Mouse (Mus musculus) midbrain, embryonic 11.5 days (tissue): ENCODE measurements around the gene Slc39a5. TPM values are rescaled to one million over a fixed set of nuclear protein-coding genes. Genes with fewer than 3 reads are reported as not detected.

Experiments used
- ATAC-seq: fragments of 200-750 bp; cut with Nextera tagmentation; 2 replicates; pipeline ENCODE4 v1.8.0; 2017; ENCODE audit warnings: moderate TSS enrichment, moderate library complexity; ENCODE audit not compliant: low FRiP score
- DNase-seq: peaks from one replicate; pipeline ENCODE4 v3.0.0; 2015; ENCODE audit warnings: low spot score; ENCODE audit errors: missing footprints
- H3K27ac ChIP-seq: fragments of 300-500 bp; sonication (generic); 2 replicates; pipeline ENCODE4 v1.5.1; 2014; ENCODE audit warnings: low read depth, low read length
- H3K27me3 ChIP-seq: fragments of 300-500 bp; sonication (generic); 2 replicates; pipeline ENCODE4 v1.6.1; 2014; ENCODE audit warnings: mild to moderate bottlenecking, low read length, moderate library complexity, mixed read lengths; ENCODE audit not compliant: control insufficient read depth, insufficient read depth
- H3K36me3 ChIP-seq: fragments of 300-500 bp; sonication (generic); 2 replicates; pipeline ENCODE4 v1.6.1; 2014; ENCODE audit warnings: mild to moderate bottlenecking, low read length, moderate library complexity, mixed read lengths; ENCODE audit not compliant: control insufficient read depth, insufficient read depth
- H3K4me1 ChIP-seq: fragments of 300-500 bp; sonication (generic); 2 replicates; pipeline ENCODE4 v1.6.1; 2014; ENCODE audit warnings: low read length; ENCODE audit not compliant: control insufficient read depth, insufficient read depth
- H3K4me2 ChIP-seq: fragments of 300-500 bp; sonication (generic); 2 replicates; pipeline ENCODE4 v1.6.1; 2014; ENCODE audit warnings: mild to moderate bottlenecking, moderate library complexity
- H3K4me3 ChIP-seq: fragments of 300-500 bp; sonication (generic); 2 replicates; pipeline ENCODE4 v1.5.1; 2014; ENCODE audit warnings: low read depth, low read length
- H3K9ac ChIP-seq: fragments of 300-500 bp; sonication (generic); 2 replicates; pipeline ENCODE4 v1.6.1; 2014; ENCODE audit warnings: low read length
- H3K9me3 ChIP-seq: fragments of 300-500 bp; sonication (generic); 2 replicates; pipeline ENCODE4 v1.6.1; 2016; ENCODE audit warnings: low read length; ENCODE audit not compliant: control insufficient read depth
- WGBS: fragments of 180-500 bp; shearing (Covaris S2); extraction: QIAGEN DNeasy Blood & Tissue Kit; methylation state at CpG from one replicate; pipeline ENCODE4 v1.1.7; 2014; 5-methylcytosine and 5-hydroxymethylcytosine counted together
- polyA plus RNA-seq: library from polyadenylated mRNA; unstranded; fragments of >200 nt; fragmentation: Nextera tagmentation; extraction: Ambion mirVana; gene quantifications from 2 replicates; pipeline ENCODE4 v1.2.1, GENCODE M21; 2014

Slc39a5 gene
- polyA plus RNA-seq, 1 experiment from 2014 or later = not detected

- DNase-seq (no peak), ATAC-seq (no peak)
- no peak overlapping the region for H3K9ac ChIP-seq
- no peaks in the 10 kb centered on the region for H3K27me3 ChIP-seq
- no peaks in the 10 kb centered on the region for H3K9me3 ChIP-seq
- WGBS = 75% methylated on average over 17 of the region's 17 CpGs
- peaks cover 14% of the 10 kb centered on the region for H3K36me3 ChIP-seq
- H3K4me1 ChIP-seq = no peaks in the 10 kb centered on the region
- H3K4me2 ChIP-seq = no peak overlapping the region
- H3K4me3 ChIP-seq = no peak overlapping the region
- no peak overlapping the region for H3K27ac ChIP-seq
These were observed 34.3 kb upstream of the Slc39a5 start for GRCm38 (mm10) chr10:128435186-128435823.

GRCm38 (mm10) chr10:128434681-128435080 is 33.7 kb upstream of the Slc39a5 start:
- no peak overlapping the region for H3K9ac ChIP-seq
- ATAC-seq (no peak), DNase-seq (no peak)
- H3K27me3 ChIP-seq = no peaks in the 10 kb centered on the region
- H3K4me1 ChIP-seq = no peaks in the 10 kb centered on the region
- 91% methylated on average over 10 of the region's 10 CpGs for WGBS
- H3K9me3 ChIP-seq = no peaks in the 10 kb centered on the region
- no peak overlapping the region for H3K27ac ChIP-seq
- no peak overlapping the region for H3K4me2 ChIP-seq
- no peak overlapping the region for H3K4me3 ChIP-seq
- H3K36me3 ChIP-seq = peaks cover 15% of the 10 kb centered on the region

GRCm38 (mm10) chr10:128433417-128433816 is 32.4 kb upstream of the Slc39a5 start:
- Histone ChIP-seq H3K4me1 (no peaks in the 10 kb centered on the region), H3K27ac (no peak overlapping the region), H3K9me3 (no peaks in the 10 kb centered on the region), H3K36me3 (peaks cover 13% of the 10 kb centered on the region), H3K4me2 (no peak overlapping the region), H3K27me3 (no peaks in the 10 kb centered on the region), H3K9ac (no peak overlapping the region), H3K4me3 (no peak overlapping the region)
- DNase-seq (no peak), ATAC-seq (no peak)
- 97% methylated on average over 2 of the region's 2 CpGs for whole genome bisulfite sequencing

GRCm38 (mm10) chr10:128429454-128429853 is 28.4 kb upstream of the Slc39a5 start:
- Histone ChIP-seq H3K36me3 (peaks cover 5% of the 10 kb centered on the region; the same call in 1 of the 2 replicates), H3K4me1 (no peaks in the 10 kb centered on the region), H3K27ac (no peak overlapping the region), H3K27me3 (no peaks in the 10 kb centered on the region), H3K9me3 (no peaks in the 10 kb centered on the region), H3K4me3 (no peak overlapping the region), H3K9ac (no peak overlapping the region), H3K4me2 (no peak overlapping the region)
- 90% methylated on average over 4 of the region's 4 CpGs for WGBS
- ATAC-seq (no peak), DNase-seq (no peak)

GRCm38 (mm10) chr10:128429052-128429451 is 28.0 kb upstream of the Slc39a5 start:
- Histone ChIP-seq H3K27ac (no peak overlapping the region), H3K4me1 (no peaks in the 10 kb centered on the region), H3K4me3 (no peak overlapping the region), H3K4me2 (no peak overlapping the region), H3K27me3 (no peaks in the 10 kb centered on the region), H3K9me3 (no peaks in the 10 kb centered on the region), H3K9ac (no peak overlapping the region), H3K36me3 (peaks cover 5% of the 10 kb centered on the region; the same call in 1 of the 2 replicates)
- DNase-seq (no peak), ATAC-seq (no peak)
- WGBS = 94% methylated on average over 5 of the region's 5 CpGs

GRCm38 (mm10) chr10:128425260-128425659 is 24.2 kb upstream of the Slc39a5 start:
- Histone ChIP-seq H3K27me3 (no peaks in the 10 kb centered on the region), H3K27ac (no peak overlapping the region), H3K4me2 (no peak overlapping the region), H3K9ac (no peak overlapping the region), H3K36me3 (peaks cover 9% of the 10 kb centered on the region; the same call in 1 of the 2 replicates), H3K4me3 (no peak overlapping the region), H3K4me1 (no peaks in the 10 kb centered on the region), H3K9me3 (no peaks in the 10 kb centered on the region)
- ATAC-seq (no peak), DNase-seq (no peak)
- 92% methylated on average over 3 of the region's 3 CpGs for WGBS

- Histone ChIP-seq H3K27ac (no peak overlapping the region), H3K4me2 (no peak overlapping the region), H3K4me1 (no peaks in the 10 kb centered on the region), H3K9me3 (no peaks in the 10 kb centered on the region), H3K27me3 (no peaks in the 10 kb centered on the region), H3K9ac (no peak overlapping the region), H3K36me3 (peaks cover 8% of the 10 kb centered on the region; the same call in 1 of the 2 replicates), H3K4me3 (no peak overlapping the region)
- DNase-seq (peak; percentile 54), ATAC-seq (no peak)
- 75% methylated on average over 7 of the region's 7 CpGs for WGBS
These were observed 23.6 kb upstream of the Slc39a5 start for GRCm38 (mm10) chr10:128424604-128425003.

- ATAC-seq = no peak
- Histone ChIP-seq H3K4me1 (no peaks in the 10 kb centered on the region), H3K9me3 (no peaks in the 10 kb centered on the region), H3K4me3 (no peak overlapping the region), H3K4me2 (no peak overlapping the region), H3K27ac (no peak overlapping the region), H3K9ac (no peak overlapping the region), H3K27me3 (no peaks in the 10 kb centered on the region), H3K36me3 (peaks cover 10% of the 10 kb centered on the region; the same call in 1 of the 2 replicates)
- WGBS = 94% methylated on average over 5 of the region's 5 CpGs
- DNase-seq = peak; percentile 81
These were observed 21.4 kb upstream of the Slc39a5 start for GRCm38 (mm10) chr10:128422426-128422825.

- Histone ChIP-seq H3K4me1 (peaks cover 19% of the 10 kb centered on the region), H3K27ac (no peak overlapping the region), H3K4me3 (no peak overlapping the region), H3K36me3 (peaks cover 7% of the 10 kb centered on the region; the same call in 1 of the 2 replicates), H3K9ac (no peak overlapping the region), H3K9me3 (no peaks in the 10 kb centered on the region), H3K27me3 (no peaks in the 10 kb centered on the region), H3K4me2 (no peak overlapping the region)
- ATAC-seq (no peak), DNase-seq (peak; percentile 23)
- WGBS = 90% methylated on average over 5 of the region's 5 CpGs
These were observed 13.8 kb upstream of the Slc39a5 start for GRCm38 (mm10) chr10:128414848-128415247.
